28 mouse cellular contexts compared by ENCODE assay signal in genomic region chr3:100552171-100552570, GRCm38 (mm10).
"Had no signal": no experiment of that assay in that cellular context is flagged by ENCODE, and none has a peak within 500 bp of the region (broad histone marks: within the 10 kb centered on the region; RNA-seq: fewer than 3 reads in every experiment).

No protein-coding gene starts in this region.

- ATAC-seq: forebrain, embryonic 13.5 days; forebrain, embryonic 14.5 days; forebrain, embryonic 15.5 days; forebrain, embryonic 16.5 days; forebrain, postnatal 0 days had no signal

- DNase-seq: cerebellum, adult 18-20 months; cerebellum, adult 2 months; cerebellum, adult 8-10 months; cerebellum, adult 9-10 months; cerebellum, adult 9-11 months; cerebellum, postnatal 10 days; cerebellum, postnatal 14 days; cerebellum, postnatal 25 days; cerebellum, postnatal 36 days; embryo, embryonic 11 days; forebrain, postnatal 0 days; gastrocnemius, adult 2 months; gastrocnemius, postnatal 10 days; gastrocnemius, postnatal 14 days; gastrocnemius, postnatal 25 days; gastrocnemius, postnatal 36 days; heart, adult 18-20 months had no signal

- H3K4me1 ChIP-seq: embryonic facial prominence, embryonic 10.5 days; embryonic facial prominence, embryonic 12.5 days; embryonic facial prominence, embryonic 13.5 days; embryonic facial prominence, embryonic 15.5 days; forebrain, embryonic 10.5 days; forebrain, embryonic 12.5 days; forebrain, embryonic 13.5 days; forebrain, embryonic 15.5 days had no signal

- H3K9ac ChIP-seq: embryonic facial prominence, embryonic 12.5 days; embryonic facial prominence, embryonic 13.5 days; embryonic facial prominence, embryonic 15.5 days; forebrain, embryonic 12.5 days; forebrain, embryonic 13.5 days; forebrain, embryonic 15.5 days; forebrain, postnatal 0 days had no signal

- H3K9me3 ChIP-seq: embryonic facial prominence, embryonic 10.5 days; embryonic facial prominence, embryonic 12.5 days; embryonic facial prominence, embryonic 13.5 days; embryonic facial prominence, embryonic 15.5 days; forebrain, embryonic 10.5 days; forebrain, embryonic 12.5 days; forebrain, embryonic 13.5 days; forebrain, embryonic 15.5 days had no signal

- H3K27ac ChIP-seq: embryonic facial prominence, embryonic 10.5 days; embryonic facial prominence, embryonic 12.5 days; embryonic facial prominence, embryonic 13.5 days; embryonic facial prominence, embryonic 15.5 days; forebrain, embryonic 10.5 days; forebrain, embryonic 12.5 days; forebrain, embryonic 13.5 days; forebrain, embryonic 15.5 days; gastrocnemius, adult 2 months had no signal

- H3K27me3 ChIP-seq: embryonic facial prominence, embryonic 12.5 days; embryonic facial prominence, embryonic 13.5 days; embryonic facial prominence, embryonic 15.5 days; forebrain, embryonic 12.5 days; forebrain, embryonic 13.5 days; forebrain, embryonic 15.5 days had no signal

- H3K4me2 ChIP-seq: embryonic facial prominence, embryonic 12.5 days; embryonic facial prominence, embryonic 13.5 days; embryonic facial prominence, embryonic 15.5 days; forebrain, embryonic 12.5 days; forebrain, embryonic 13.5 days; forebrain, embryonic 15.5 days had no signal

- H3K36me3 ChIP-seq: embryonic facial prominence, embryonic 10.5 days; embryonic facial prominence, embryonic 12.5 days; embryonic facial prominence, embryonic 13.5 days; embryonic facial prominence, embryonic 15.5 days; forebrain, embryonic 10.5 days; forebrain, embryonic 12.5 days; forebrain, embryonic 15.5 days had no signal

- H3K4me3 ChIP-seq: embryonic facial prominence, embryonic 10.5 days; embryonic facial prominence, embryonic 12.5 days; embryonic facial prominence, embryonic 13.5 days; embryonic facial prominence, embryonic 15.5 days; erythroblast, embryonic 14.5 days; forebrain, embryonic 10.5 days; forebrain, embryonic 12.5 days; forebrain, embryonic 13.5 days; forebrain, embryonic 15.5 days; gastrocnemius, adult 2 months had no signal
